Mouse (Mus musculus): ENCODE results near the gene Sec31a. TPM values are rescaled to one million over a fixed set of nuclear protein-coding genes. Genes with fewer than 3 reads are reported as not detected.
"Not testable (repeated sequence)": the region's sequence is repeated elsewhere in the genome, so short reads cannot be mapped to it uniquely, and the experiment has no call there.

The Sec31a gene
- total and polyA plus RNA-seq, 3 experiments = 69.5 to 173 (median 132) TPM

GRCm38 (mm10) chr5:100428031-100428733 is 12.1 kb upstream of the Sec31a start:
- DNase-seq (ENCODE audit: low spot score) (no peak), ATAC-seq (ENCODE audit: extremely low read depth, insufficient number of reproducible peaks, low FRiP score, poor library complexity, severe bottlenecking) (no peak)
- Histone ChIP-seq H3K27me3 (ENCODE audit: insufficient read depth, low read length) (no peaks in the 10 kb centered on the region), H3K36me3 (replicated peaks) (peaks cover 56% of the 10 kb centered on the region), H3K9me3 (replicated peaks) (no peaks in the 10 kb centered on the region), H3K4me1 (ENCODE audit: insufficient read depth, low read depth, low read length) (peaks cover 63% of the 10 kb centered on the region), H3K4me3 (ENCODE audit: low read depth, low read length) (peak overlapping the region; percentile 97)
- TF ChIP-seq TAL1 (conservative IDR thresholded peaks at IDR 0.05; ENCODE audit: low read depth, low read length) = no peak
- TF ChIP-seq GATA2 (IDR thresholded peaks at IDR 0.05; ENCODE audit: borderline replicate concordance, low read depth, low read length) = no peak
- TF ChIP-seq POLR2AphosphoS5 (IDR thresholded peaks at IDR 0.05; ENCODE audit: insufficient replicate concordance, low read depth, low read length) = no peak
- TF ChIP-seq CTCF (IDR thresholded peaks at IDR 0.05; ENCODE audit: low read depth, low read length) = no peak
- TF ChIP-seq GATA1 (IDR thresholded peaks at IDR 0.05; ENCODE audit: borderline replicate concordance, low read length) = no peak

GRCm38 (mm10) chr5:100427276-100427675 is 11.2 kb upstream of the Sec31a start:
- ATAC-seq (ENCODE audit: extremely low read depth, insufficient number of reproducible peaks, low FRiP score, poor library complexity, severe bottlenecking) = no peak
- H3K27me3 ChIP-seq (ENCODE audit: insufficient read depth, low read length) = no peaks in the 10 kb centered on the region
- DNase-seq (ENCODE audit: low spot score) = no peak
- no peaks in the 10 kb centered on the region for H3K9me3 ChIP-seq (replicated peaks)
- TF ChIP-seq TAL1 (conservative IDR thresholded peaks at IDR 0.05; ENCODE audit: low read depth, low read length) (no peak), GATA1 (IDR thresholded peaks at IDR 0.05; ENCODE audit: borderline replicate concordance, low read length) (no peak), POLR2AphosphoS5 (IDR thresholded peaks at IDR 0.05; ENCODE audit: insufficient replicate concordance, low read depth, low read length) (no peak), CTCF (IDR thresholded peaks at IDR 0.05; ENCODE audit: low read depth, low read length) (no peak), GATA2 (IDR thresholded peaks at IDR 0.05; ENCODE audit: borderline replicate concordance, low read depth, low read length) (no peak)
- H3K36me3 ChIP-seq (replicated peaks) = peaks cover 64% of the 10 kb centered on the region
- peak overlapping the region; percentile 97 for H3K4me3 ChIP-seq (ENCODE audit: low read depth, low read length)
- peaks cover 72% of the 10 kb centered on the region for H3K4me1 ChIP-seq (ENCODE audit: insufficient read depth, low read depth, low read length)

- H3K27me3 ChIP-seq (ENCODE audit: insufficient read depth, low read length); ATAC-seq (ENCODE audit: extremely low read depth, insufficient number of reproducible peaks, low FRiP score, poor library complexity, severe bottlenecking); DNase-seq (ENCODE audit: low spot score); H3K9me3 ChIP-seq (replicated peaks): not testable (repeated sequence)
- Histone ChIP-seq H3K36me3 (replicated peaks) (peaks cover 68% of the 10 kb centered on the region), H3K4me3 (ENCODE audit: low read depth, low read length) (peak overlapping the region; percentile 60; the same call in 1 of the 2 replicates), H3K4me1 (ENCODE audit: insufficient read depth, low read depth, low read length) (peaks cover 70% of the 10 kb centered on the region)
Measured at GRCm38 (mm10) chr5:100425823-100426222, 9.8 kb upstream of the Sec31a start.

- no peaks in the 10 kb centered on the region for H3K9me3 ChIP-seq (replicated peaks)
- TF ChIP-seq GATA1 (IDR thresholded peaks at IDR 0.05; ENCODE audit: borderline replicate concordance, low read length) (no peak), TAL1 (conservative IDR thresholded peaks at IDR 0.05; ENCODE audit: low read depth, low read length) (no peak), CTCF (IDR thresholded peaks at IDR 0.05; ENCODE audit: low read depth, low read length) (no peak)
- DNase-seq (ENCODE audit: low spot score) = no peak
- no peak for ATAC-seq (ENCODE audit: extremely low read depth, insufficient number of reproducible peaks, low FRiP score, poor library complexity, severe bottlenecking)
- peaks cover 63% of the 10 kb centered on the region for H3K4me1 ChIP-seq (ENCODE audit: insufficient read depth, low read depth, low read length)
- peak overlapping the region; percentile 62 for H3K4me3 ChIP-seq (ENCODE audit: low read depth, low read length)
- peaks cover 83% of the 10 kb centered on the region for H3K36me3 ChIP-seq (replicated peaks)
- H3K27me3 ChIP-seq (ENCODE audit: insufficient read depth, low read length) = no peaks in the 10 kb centered on the region
Measured at GRCm38 (mm10) chr5:100424252-100424651, 8.2 kb upstream of the Sec31a start.

- no peak for TF ChIP-seq GATA1 (IDR thresholded peaks at IDR 0.05; ENCODE audit: borderline replicate concordance, low read length)
- no peak for TF ChIP-seq POLR2AphosphoS5 (IDR thresholded peaks at IDR 0.05; ENCODE audit: insufficient replicate concordance, low read depth, low read length)
- no peak for TF ChIP-seq CTCF (IDR thresholded peaks at IDR 0.05; ENCODE audit: low read depth, low read length)
- no peak for TF ChIP-seq TAL1 (conservative IDR thresholded peaks at IDR 0.05; ENCODE audit: low read depth, low read length)
- no peak for TF ChIP-seq GATA2 (IDR thresholded peaks at IDR 0.05; ENCODE audit: borderline replicate concordance, low read depth, low read length)
- Histone ChIP-seq H3K4me1 (ENCODE audit: insufficient read depth, low read depth, low read length) (peaks cover 63% of the 10 kb centered on the region), H3K36me3 (replicated peaks) (peaks cover 90% of the 10 kb centered on the region), H3K27me3 (ENCODE audit: insufficient read depth, low read length) (no peaks in the 10 kb centered on the region), H3K9me3 (replicated peaks) (no peaks in the 10 kb centered on the region), H3K4me3 (ENCODE audit: low read depth, low read length) (peak overlapping the region; percentile 59; the same call in 1 of the 2 replicates)
- ATAC-seq (ENCODE audit: extremely low read depth, insufficient number of reproducible peaks, low FRiP score, poor library complexity, severe bottlenecking) = no peak
- no peak for DNase-seq (ENCODE audit: low spot score)
Measured at GRCm38 (mm10) chr5:100423626-100424025, 7.6 kb upstream of the Sec31a start.

GRCm38 (mm10) chr5:100418861-100419260 is 2.8 kb upstream of the Sec31a start:
- peaks cover 65% of the 10 kb centered on the region for H3K36me3 ChIP-seq (replicated peaks)
- H3K9me3 ChIP-seq (replicated peaks) = no peaks in the 10 kb centered on the region
- H3K27me3 ChIP-seq (ENCODE audit: insufficient read depth, low read length) = no peaks in the 10 kb centered on the region
- TF ChIP-seq CTCF (IDR thresholded peaks at IDR 0.05; ENCODE audit: low read depth, low read length) (no peak), TAL1 (conservative IDR thresholded peaks at IDR 0.05; ENCODE audit: low read depth, low read length) (no peak), GATA1 (IDR thresholded peaks at IDR 0.05; ENCODE audit: borderline replicate concordance, low read length) (no peak), POLR2AphosphoS5 (IDR thresholded peaks at IDR 0.05; ENCODE audit: insufficient replicate concordance, low read depth, low read length) (peak; percentile 27; the same call in 1 of the 2 replicates), GATA2 (IDR thresholded peaks at IDR 0.05; ENCODE audit: borderline replicate concordance, low read depth, low read length) (no peak)
- ATAC-seq (ENCODE audit: extremely low read depth, insufficient number of reproducible peaks, low FRiP score, poor library complexity, severe bottlenecking) (no peak), DNase-seq (ENCODE audit: low spot score) (no peak)
- H3K4me3 ChIP-seq (ENCODE audit: low read depth, low read length) = no peak overlapping the region
- peaks cover 51% of the 10 kb centered on the region for H3K4me1 ChIP-seq (ENCODE audit: insufficient read depth, low read depth, low read length)
